Mouse (Mus musculus) thymus, adult 18-20 months (tissue): ENCODE data around the gene Pkd2.

Experiments
- DNase-seq, 2 experiments: peaks; one replicate each; pipeline ENCODE4 v3.0.0; 2022; ENCODE audit warnings: mixed read lengths in 2 of 2

The Pkd2 gene

DNA sequence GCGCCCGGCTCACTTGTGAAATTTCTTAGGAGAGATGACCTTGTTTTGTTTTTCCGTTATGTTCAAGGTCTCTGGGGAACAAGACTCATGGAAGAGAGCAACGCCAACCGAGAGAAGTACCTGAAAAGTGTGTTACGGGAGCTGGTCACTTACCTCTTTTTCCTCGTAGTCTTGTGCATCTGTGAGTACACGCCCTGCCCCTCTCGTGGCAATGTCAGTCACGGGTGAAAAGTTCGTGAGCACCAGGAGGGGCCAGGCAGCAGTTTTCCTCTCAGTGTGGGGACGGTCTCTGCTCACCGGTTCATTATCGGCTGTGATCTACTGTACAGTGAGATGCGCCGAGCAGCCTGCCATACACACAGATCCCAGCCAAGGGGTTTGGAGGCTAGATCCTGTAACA, 7.6 kb downstream of the Pkd2 start:
- no peak for DNase-seq

DNA sequence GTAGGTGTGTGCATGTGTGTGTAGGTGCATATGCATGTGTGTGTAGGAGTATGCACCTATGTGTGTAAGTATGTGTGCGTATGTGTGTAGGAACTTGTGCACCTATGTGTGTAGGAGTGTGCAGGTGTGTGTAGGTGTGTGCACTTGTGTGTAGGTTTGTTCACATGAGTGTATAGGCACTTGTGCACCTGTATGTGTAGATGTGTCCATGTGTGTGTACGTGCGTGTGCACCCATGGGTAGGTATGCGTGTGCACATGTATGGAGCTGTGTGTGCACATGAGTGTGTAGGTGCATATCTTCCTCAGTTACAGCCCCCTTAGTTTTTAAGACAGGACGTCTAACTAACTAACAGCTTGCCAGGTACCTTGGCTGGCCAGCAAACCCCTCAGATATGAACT, 9.3 kb downstream of the Pkd2 start:
- no peak for DNase-seq

DNA sequence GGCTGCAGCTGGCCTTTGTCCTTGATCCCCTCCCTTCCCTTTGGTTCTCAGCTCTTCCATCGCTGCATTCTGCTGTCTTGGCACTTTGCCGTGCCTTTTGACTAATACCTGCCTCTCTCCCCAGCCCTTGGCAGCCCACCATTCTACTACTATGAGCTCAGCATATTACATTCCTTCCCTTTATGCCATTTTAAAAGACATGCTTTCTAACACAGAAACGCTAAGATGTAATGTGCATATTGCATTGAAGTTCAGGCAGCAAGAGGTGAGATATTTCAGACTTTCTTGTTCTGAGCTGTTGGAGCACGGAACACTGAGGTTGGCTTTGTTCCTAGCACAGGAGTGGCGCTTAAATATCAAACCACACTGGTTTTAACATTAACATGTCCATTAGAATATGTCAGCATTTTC, 11.7 kb downstream of the Pkd2 start:
- no peak for DNase-seq

DNA sequence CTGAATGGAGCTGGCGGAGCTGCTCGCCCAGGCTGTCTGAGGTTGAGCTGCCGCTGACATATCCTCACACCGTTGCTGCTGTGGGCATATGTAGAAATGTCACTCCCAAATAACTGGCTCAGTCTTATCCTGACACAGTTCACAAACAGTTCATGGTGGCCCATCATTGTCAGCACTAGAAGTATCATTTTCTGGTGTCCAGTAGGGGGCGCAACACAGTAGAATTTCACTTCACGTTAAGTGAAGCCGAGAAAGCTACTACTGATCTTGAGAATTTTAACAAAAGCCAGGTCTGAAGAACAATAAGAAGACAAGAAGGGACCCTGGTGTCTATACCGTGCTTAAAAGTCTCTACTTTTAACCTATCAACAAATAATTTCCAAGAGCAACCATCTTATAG, 13.1 kb downstream of the Pkd2 start:
- DNase-seq: no peak

DNA sequence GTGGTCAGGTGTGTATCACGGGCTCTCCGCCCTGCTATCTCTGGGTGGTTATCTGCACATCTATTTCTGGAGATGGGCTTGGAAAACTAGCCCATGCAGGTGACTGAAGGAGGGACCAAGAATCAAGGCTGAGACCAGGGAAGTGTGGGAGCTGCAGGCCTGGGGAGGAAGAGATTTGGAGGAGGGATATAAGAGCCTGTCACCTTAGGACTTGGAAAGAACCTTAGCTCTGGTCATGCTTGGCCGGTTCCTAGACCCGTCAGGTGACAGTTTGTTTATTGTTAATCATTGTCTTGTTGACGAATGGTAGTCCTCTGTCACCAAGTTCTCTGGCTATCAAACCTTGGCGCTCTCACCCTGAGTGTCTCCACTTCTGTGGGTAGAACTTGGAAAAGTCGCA, 21.1 kb downstream of the Pkd2 start:
- no peak for DNase-seq

DNA sequence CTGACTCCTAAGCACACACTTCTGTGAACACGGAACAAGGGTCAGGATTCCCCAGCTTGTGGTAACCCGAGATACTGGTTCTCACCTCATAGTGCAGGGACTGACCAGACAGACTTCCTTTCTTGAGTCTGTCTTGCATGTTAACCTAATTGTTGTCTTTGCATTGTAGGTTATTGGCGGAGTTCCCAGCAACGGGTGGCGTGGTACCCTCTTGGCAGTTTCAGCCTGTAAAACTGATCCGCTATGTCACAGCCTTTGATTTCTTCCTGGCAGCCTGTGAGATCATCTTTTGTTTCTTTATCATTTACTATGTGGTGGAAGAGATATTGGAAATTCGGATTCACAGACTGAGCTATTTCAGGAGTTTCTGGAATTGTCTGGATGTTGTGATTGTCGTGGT, 23.6 kb downstream of the Pkd2 start:
- no peak for DNase-seq

DNA sequence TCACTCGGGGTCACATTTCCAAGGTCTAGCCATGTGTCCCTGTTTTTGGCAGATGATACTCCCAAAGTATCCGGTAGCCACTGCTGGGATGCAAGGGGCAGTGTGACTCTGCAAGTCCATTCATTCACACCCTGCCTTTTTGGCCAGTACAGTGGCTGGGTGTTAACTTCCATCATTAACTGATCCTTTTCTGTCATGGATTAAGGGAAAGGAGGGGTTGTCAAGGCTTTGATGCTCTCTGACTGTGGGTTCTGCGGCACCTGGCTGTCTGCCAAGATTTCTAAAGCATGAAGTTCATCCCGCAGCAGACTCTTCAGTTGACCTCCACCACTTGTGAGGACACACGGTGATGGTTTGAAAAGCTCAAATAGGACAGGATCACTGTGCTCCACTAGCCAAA, 32.3 kb downstream of the Pkd2 start:
- DNase-seq: no peak

DNA sequence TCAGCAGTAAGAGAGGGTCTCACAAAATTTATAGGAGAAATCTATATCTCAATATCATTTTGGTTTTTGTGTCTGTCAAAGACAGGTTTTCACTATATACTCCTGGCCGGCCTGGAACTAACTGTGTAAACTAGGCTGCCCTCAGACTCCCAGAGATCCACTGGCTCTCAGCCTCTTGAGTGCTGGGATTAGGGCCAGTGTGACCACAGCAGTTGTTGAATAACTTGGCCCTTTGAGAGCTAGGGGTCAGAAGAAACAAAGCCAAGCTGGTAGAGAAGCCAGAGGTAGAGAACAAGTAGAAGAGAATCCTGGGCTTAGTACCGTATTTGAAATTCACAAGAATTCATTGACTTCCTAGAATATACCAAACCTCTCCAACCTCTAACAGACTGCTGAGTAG, 45.6 kb downstream of the Pkd2 start:
- DNase-seq: no peak

DNA sequence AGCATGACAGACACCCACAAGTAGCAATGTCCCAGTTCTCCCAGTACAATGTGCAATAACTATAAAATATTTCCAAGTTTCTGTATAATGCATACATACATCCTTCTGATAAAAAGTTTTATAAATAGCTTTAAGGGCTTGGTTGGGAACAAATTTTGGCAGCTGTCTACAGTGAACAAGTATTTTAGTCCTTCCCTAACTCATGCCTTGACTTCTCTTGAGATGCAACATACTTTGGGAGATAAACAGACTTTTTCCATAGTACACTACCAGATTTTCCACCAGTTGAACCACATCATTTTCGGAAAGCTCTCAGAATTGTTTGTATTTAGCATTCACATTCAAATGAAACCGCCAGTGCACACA, 48.6 kb downstream of the Pkd2 start:
- DNase-seq: no peak

DNA sequence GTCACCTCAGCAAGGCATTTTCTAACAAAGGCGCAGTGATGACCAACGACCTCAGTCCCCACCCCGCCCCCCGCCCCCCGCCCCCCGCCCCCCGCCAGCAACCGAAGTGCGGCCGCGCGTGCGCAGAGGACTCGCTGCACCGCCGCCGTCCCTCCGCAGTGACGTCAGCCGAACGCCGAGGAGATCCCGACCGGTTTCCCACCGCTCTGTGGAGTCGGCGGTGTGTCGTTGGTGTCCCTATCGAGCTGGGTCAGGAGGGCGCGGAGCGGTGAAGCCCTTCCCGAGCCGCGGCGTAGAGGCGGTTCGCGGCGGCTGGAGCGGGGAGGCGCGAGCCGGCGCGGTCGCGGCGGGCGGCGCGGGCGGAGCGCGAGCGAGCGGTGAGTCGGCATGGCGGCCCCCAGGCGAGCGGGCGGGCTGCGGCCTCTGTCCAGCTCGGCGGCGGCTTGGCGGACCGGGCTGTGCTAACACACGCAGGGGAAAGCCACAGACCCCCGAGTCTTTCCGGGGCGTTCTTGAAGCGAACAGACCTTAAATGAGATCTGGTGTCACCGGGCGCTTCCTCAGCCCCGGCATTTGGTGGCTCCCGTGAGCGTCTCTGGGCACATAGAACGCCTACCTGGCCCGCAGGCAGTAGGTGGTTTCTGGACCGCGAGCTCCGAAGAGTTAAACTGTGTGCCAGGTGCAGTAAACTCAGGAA, 49.1 kb downstream of the Pkd2 start, which contains the start of gene BC005561:
Gene BC005561 (plus strand): TSS at position 158 of the 697 bp plus-strand sequence.
- DNase-seq: peak; percentile 62 to 66

DNA sequence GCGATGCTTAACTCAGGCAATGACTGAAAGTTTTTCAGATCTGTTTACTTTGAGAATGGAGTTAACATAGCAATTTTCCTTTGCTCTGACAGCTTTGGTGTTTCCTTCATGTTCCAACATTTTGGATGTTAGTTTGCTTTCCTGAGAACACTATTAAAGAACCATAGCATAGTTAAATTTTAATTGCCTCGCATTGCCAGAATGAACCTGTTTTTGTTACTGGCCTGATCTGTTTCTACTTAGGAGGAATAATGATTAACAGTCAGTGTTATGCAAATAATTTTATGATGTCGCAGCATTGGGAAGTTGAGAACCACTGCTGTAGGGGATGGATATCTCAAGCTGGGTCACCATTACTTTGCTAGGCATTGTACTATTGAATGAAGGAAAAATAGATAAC, 52.0 kb downstream of the Pkd2 start:
- DNase-seq: no peak

DNA sequence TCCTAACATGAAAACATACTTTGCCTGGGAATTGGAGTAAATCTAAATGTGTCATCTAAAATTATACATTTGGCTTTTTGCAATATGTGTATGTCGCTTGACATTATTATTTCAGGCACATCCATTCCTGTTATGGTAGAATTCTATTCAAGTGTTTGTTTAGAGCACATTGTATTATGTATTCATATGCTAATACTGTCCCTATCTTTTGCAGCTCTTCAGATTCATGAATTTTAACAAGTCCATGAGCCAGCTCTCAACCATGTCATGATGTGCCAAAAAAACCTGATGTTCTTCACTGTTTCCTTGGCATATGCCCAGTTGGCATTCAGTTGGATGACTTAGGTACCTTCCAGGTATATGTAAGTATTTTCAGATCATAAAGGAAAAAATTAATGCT, 79.4 kb downstream of the Pkd2 start:
- DNase-seq: no peak

DNA sequence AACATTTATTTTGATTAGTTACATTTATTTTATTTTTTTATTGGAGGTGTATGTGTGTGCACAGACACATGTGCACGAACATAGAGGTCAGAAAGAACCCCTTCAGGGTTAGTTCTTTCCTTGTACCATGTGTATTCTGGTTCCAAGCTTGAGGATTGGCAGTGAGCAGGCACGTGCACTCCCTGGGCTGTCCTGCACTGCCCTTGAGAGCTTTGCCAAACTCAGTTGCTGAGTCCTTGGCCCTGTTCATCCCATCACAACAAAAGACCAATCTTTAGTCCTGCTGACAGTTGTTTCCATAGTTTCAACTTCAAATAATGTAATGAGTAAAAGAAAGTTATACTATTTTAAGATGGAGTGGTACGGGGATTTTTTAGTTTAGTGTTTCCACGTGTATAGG, 80.1 kb downstream of the Pkd2 start:
- no peak for DNase-seq
